Mouse (Mus musculus): Measurements from ENCODE around the gene Caskin2. TPM values are rescaled to one million over a fixed set of nuclear protein-coding genes. Genes with fewer than 3 reads are reported as not detected.

Caskin2 gene
- total RNA-seq, 2 experiments from 2014 or later: 19.1 to 19.9 TPM

GRCm38 (mm10) chr11:115832523-115832922, 19.1 kb upstream of the Caskin2 start:
- no peak for DNase-seq (ENCODE audit: low spot score in 2 of 2)
- intact Hi-C loops (cut with DNase I): no loop called here

DNA sequence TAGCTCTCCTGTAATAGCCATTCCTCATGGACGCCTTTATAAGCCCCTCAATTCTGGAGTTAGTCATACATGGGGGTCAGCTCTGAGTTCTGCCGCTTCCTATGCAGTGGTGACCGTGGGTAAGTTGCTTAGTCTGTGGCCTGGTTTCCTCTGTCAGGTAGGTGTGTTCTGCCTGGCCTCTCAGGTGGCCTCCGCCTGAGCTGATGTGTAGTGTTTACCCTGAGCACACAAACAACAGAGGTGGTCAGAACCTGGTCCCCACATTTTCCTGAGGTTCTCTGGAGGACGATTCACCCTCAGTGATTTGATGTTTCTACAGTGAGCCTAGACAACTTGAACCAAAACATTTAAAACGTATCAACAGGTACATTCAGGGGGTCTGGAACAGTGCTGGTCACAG, 18.6 kb upstream of the Caskin2 start:
- intact Hi-C loops (cut with DNase I): no loop called here

DNA sequence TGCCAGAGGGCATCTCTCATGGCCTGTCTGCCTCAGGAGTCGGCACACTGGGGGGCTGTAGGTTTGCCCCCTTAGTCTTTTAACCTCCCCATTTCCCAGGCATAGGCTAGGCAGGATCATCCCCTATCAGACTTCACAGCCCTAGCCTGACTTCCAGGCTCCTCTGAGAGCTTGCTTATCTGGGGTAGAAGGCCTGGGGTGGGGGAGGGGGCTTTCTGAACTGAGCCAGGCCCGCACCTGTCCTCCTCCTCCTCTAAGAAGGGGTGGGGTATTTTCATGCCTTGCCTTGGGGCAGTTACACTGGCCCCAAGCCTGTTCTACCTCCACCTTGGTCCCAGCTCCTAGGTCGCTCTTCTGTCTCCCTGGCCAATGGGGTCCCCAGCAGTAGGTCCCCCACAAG, 18.1 kb upstream of the Caskin2 start:
- DNase-seq (ENCODE audit: low spot score in 2 of 2): no peak
- intact Hi-C loops (cut with DNase I): no loop called here

More for the DNA sequence above, 18.6 kb upstream of the Caskin2 start:
- no peak for DNase-seq (ENCODE audit: low spot score in 2 of 2)

GRCm38 (mm10) chr11:115830550-115831325, 17.3 kb upstream of the Caskin2 start:
- DNase-seq (ENCODE audit: low spot score in 2 of 2): no peak
- intact Hi-C loops (cut with DNase I): no loop called here

- no peak for DNase-seq (ENCODE audit: low spot score in 2 of 2)
- intact Hi-C loops (cut with DNase I): no loop called here
Measured at GRCm38 (mm10) chr11:115829036-115829435, 15.6 kb upstream of the Caskin2 start.

GRCm38 (mm10) chr11:115827624-115828023, 14.2 kb upstream of the Caskin2 start:
- no peak for DNase-seq (ENCODE audit: low spot score in 2 of 2)
- intact Hi-C loops (cut with DNase I): no loop called here

DNA sequence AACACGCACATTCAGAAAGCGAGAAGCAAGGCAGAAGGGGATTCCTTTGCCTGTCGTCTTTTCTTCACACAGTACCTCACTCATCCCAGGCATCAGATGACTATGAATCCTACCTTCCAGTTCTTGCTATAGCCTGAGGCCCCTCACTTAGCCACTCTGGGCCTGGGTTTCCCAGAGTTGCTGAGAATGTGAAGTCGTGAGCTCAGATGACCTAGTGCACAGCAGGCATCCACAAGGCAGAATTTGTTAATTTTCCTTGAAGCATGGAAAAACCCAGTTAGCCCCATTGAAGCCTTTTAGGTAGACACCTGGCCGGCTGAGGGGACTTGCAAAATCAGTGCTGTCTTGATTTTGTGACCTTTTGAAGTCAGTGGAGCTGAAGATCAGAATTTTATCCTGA, 13.0 kb upstream of the Caskin2 start:
- no peak for DNase-seq (ENCODE audit: low spot score in 2 of 2)
- intact Hi-C loops (cut with DNase I): no loop called here

DNA sequence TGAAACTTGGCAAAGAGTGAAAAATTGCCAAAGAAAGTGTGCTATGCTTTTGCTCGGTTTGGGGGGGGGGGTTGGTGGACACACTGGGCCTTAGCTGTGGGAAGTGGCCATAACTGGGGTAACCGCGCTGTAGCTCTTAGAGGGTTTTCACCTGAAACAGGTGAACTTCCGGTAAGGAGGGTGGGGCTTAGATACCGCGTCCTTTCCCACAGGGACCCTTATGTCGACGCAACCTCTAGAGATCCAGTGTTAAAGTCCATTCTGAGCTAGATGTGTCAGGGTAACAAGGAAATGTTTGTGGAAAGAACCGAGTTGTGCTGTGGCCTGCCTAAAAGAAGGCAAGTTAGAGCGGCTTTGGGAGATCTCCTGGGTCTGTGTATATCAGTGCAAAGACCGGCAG, 11.4 kb upstream of the Caskin2 start:
- intact Hi-C loops (cut with DNase I): no loop called here
- DNase-seq (ENCODE audit: low spot score in 2 of 2): no peak

DNA sequence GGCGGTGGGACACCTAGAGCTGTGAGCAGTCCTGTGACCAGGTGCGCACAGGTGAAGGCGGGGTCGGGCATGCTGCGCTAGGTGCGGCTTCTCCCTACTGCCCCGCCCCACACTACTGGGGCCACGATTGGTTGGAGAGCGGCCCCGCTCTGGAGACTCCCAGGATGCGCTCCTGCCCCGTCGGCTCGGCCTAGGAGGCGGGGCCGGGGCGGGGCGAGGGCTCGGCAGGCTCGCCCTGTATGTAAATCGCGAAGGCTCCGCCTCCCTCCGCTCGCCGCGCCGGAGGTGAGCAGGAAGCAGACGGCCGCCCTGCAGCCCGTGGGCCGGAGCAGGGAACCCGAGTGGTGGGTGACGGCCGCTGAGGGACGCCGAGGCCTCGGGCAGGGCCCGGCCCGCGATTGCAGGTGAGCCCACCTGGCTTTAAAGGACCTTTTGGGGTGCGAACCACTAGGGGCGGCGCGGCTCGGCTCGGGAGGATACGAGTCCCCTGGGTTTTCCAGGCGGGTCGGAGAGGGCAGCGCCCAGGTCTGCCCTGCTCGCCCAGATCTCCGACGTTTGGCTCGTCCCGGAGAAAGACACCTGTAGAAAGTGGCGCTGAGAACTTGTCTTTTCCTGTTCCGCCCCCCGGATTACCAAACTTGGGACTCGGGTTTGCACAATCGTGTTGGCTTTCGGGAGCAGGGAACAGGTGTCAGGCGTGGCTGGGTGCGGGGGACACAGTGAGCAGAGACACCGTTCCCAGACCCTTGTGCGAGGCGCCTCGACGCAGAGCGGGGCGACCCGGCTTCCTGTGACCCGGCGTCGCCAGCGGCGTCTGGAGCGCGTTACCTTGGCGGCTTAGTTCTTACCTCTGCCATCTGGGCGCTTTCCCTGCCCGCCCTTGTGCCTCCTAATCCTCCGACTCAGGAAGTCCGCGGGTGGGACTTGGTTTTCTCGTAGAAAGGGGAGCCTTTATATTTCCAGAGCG, 10.6 kb upstream of the Caskin2 start, which contains the start of gene Llgl2:
Gene Llgl2, plus strand, starts transcription at position 276 of the 967 bp plus-strand sequence.
- intact Hi-C loops (cut with DNase I): no loop called here
- peak; percentile 57 to 68 for DNase-seq (ENCODE audit: low spot score in 2 of 2)

GRCm38 (mm10) chr11:115821001-115821400, 7.6 kb upstream of the Caskin2 start:
- DNase-seq (ENCODE audit: low spot score in 2 of 2): no peak

GRCm38 (mm10) chr11:115819915-115820623, 6.6 kb upstream of the Caskin2 start:
- intact Hi-C loops (cut with DNase I): no loop called here
- no peak for DNase-seq (ENCODE audit: low spot score in 2 of 2)

More at GRCm38 (mm10) chr11:115821001-115821400, 7.6 kb upstream of the Caskin2 start:
- intact Hi-C loops (cut with DNase I): no loop called here

DNA sequence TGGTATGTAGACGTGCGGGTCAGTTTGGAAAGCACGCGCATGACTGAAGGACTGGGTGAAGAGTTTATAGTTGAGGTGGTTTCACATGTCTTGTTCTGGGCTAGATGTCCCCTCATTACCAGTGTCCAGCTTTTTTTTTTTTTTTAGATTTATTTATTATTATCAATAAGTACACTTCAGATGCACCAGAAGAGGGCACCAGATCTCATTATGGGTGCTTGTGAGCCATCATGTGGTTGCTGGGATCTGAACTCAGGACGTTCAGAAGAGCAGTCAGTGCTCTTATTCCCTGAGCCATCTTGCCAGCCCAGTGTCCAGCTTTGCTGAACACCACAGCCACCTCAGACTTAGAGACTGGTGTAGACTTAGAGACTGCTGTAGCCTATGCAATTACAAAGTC, 3.9 kb upstream of the Caskin2 start:
- intact Hi-C loops (cut with DNase I): no loop called here
- no peak for DNase-seq (ENCODE audit: low spot score in 2 of 2)

- peak; percentile 83 to 90 for DNase-seq (ENCODE audit: low spot score in 2 of 2)
- intact Hi-C loops (cut with DNase I): loop anchor here (1.0 to 5.0 kb wide), 3 partner anchors 48 to 168 kb away; partner anchors contain the start of gene Tmem94
Measured at GRCm38 (mm10) chr11:115814605-115815450, 1.4 kb upstream of the Caskin2 start, which contains the start of gene Tsen54. Gene Tsen54, plus strand, starts transcription at chr11:115814724.

DNA sequence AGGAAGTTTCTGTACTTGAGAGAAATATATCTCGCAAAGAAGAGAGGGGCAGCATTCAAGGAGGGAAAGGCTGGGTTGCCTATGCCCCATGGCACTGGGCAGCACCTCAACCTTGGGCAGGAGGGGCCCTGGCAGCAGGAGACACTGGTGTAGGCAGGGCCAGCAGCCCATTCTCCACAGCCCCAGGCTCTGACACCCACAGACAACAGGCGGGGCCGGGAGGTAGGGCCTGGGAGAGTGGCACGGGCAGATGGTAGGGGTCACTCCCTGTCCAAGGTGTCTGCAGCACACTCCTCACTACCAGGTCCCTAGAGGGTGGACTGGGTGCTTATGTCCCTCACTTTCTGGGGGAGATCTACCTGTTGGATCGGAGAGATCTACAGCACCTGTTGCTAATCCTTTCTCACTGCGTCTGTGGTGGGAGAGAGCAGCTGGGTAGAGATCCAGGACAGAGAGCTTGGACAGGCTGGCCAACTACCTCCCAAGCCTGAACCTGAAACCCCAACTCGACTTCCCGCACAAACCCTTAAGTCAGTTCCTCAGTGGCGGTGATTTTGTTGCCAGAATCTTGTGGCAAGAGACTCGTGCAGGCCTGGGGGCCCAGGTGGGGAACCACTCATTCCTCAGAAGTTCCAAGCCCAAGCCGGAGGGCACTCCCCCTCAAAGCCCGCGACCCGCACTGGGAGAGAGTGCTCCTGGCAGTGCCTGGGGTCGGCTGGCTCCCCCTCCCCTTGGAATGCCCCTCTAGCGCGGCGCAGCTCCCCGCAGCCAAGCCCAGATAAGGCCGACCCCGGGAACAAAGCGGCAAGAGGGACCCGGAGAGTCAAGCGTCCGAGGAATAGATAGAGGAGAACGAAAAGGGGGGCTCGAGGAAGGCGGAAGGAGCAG, 662 bp downstream of the Caskin2 start:
- no peak for DNase-seq (ENCODE audit: low spot score in 2 of 2)
- intact Hi-C loops (cut with DNase I): loop anchor here (5.0 kb wide), 2 partner anchors 45 to 165 kb away; partner anchors contain the start of gene Tmem94

GRCm38 (mm10) chr11:115812095-115812494, 1.3 kb downstream of the Caskin2 start:
- intact Hi-C loops (cut with DNase I): loop anchor here (5.0 kb wide), 2 partner anchors 45 to 165 kb away; partner anchors contain the start of gene Tmem94
- DNase-seq (ENCODE audit: low spot score in 2 of 2): no peak

GRCm38 (mm10) chr11:115811381-115812093, 1.9 kb downstream of the Caskin2 start:
- DNase-seq (ENCODE audit: low spot score in 2 of 2): no peak
- intact Hi-C loops (cut with DNase I): loop anchor here (5.0 kb wide), 2 partner anchors 44 to 164 kb away; partner anchors contain the start of gene Tmem94

- intact Hi-C loops (cut with DNase I): loop anchor here (5.0 kb wide), 2 partner anchors 43 to 163 kb away; partner anchors contain the start of gene Tmem94
- no peak for DNase-seq (ENCODE audit: low spot score in 2 of 2)
Measured at GRCm38 (mm10) chr11:115810377-115810776, 3.1 kb downstream of the Caskin2 start.
